Mouse (Mus musculus) embryo, embryonic 10.5 days (tissue): ENCODE results near the gene Olfr732.

Experiments used
- DNase-seq: peaks from one replicate; pipeline ENCODE4 v3.0.0-alpha.2; 2015; ENCODE audit warnings: low spot score

Gene Olfr732

GRCm38 (mm10) chr14:50284106-50284505 is at the start of gene Olfr732:
Olfr732 (minus strand) TSS chr14:50284206.
- no peak for DNase-seq

GRCm38 (mm10) chr14:50326661-50327060 is 42.7 kb upstream of the Olfr732 start, which contains the start of gene Olfr734:
Olfr734 (minus strand) TSS chr14:50326761.
- no peak for DNase-seq

- no peak for DNase-seq
Observed at GRCm38 (mm10) chr14:50301422-50301821, 17.4 kb upstream of the Olfr732 start, which contains the start of gene Olfr733. Olfr733 (minus strand) TSS chr14:50301522.

GRCm38 (mm10) chr14:50241766-50242165 is 42.2 kb downstream of the Olfr732 start, which contains the start of gene Olfr731:
Olfr731 (minus strand) TSS chr14:50241866.
- DNase-seq = no peak
